Mouse (Mus musculus) ovary, postnatal 36 days (tissue): Measurements from ENCODE around the gene Tmem161a.

Source experiments
- DNase-seq: peaks from one replicate; pipeline ENCODE4 v3.0.0; 2022; ENCODE audit warnings: low spot score, mixed read lengths

The Tmem161a gene

GRCm38 (mm10) chr8:70160015-70160414 is 12.1 kb upstream of the Tmem161a start:
- no peak for DNase-seq

- no peak for DNase-seq
Observed at GRCm38 (mm10) chr8:70163316-70163715, 8.8 kb upstream of the Tmem161a start.

- DNase-seq, result peak; percentile 65
Observed at GRCm38 (mm10) chr8:70166504-70167110, 5.5 kb upstream of the Tmem161a start.

GRCm38 (mm10) chr8:70170116-70170515 is 2.0 kb upstream of the Tmem161a start:
- DNase-seq, result no peak

GRCm38 (mm10) chr8:70170748-70171147 is 1.4 kb upstream of the Tmem161a start:
- no peak for DNase-seq

GRCm38 (mm10) chr8:70171240-70171639 is 916 bp upstream of the Tmem161a start:
- DNase-seq, result no peak

- no peak for DNase-seq
Observed at GRCm38 (mm10) chr8:70173320-70173719, 1.2 kb downstream of the Tmem161a start.

- DNase-seq, result no peak
Observed at GRCm38 (mm10) chr8:70174079-70174478, 1.9 kb downstream of the Tmem161a start.

GRCm38 (mm10) chr8:70178231-70178630 is 6.1 kb downstream of the Tmem161a start:
- no peak for DNase-seq

- no peak for DNase-seq
Observed at GRCm38 (mm10) chr8:70179082-70179481, 6.9 kb downstream of the Tmem161a start.

- peak; percentile 2 for DNase-seq
Observed at GRCm38 (mm10) chr8:70181212-70181902, 9.2 kb downstream of the Tmem161a start.

GRCm38 (mm10) chr8:70181903-70182252 is 9.7 kb downstream of the Tmem161a start:
- no peak for DNase-seq

GRCm38 (mm10) chr8:70183194-70183593 is 11.0 kb downstream of the Tmem161a start:
- DNase-seq, result peak; percentile 14

GRCm38 (mm10) chr8:70188707-70189106 is 16.6 kb downstream of the Tmem161a start:
- DNase-seq, result peak; percentile 17

- peak; percentile 3 for DNase-seq
Observed at GRCm38 (mm10) chr8:70193238-70193637, 21.1 kb downstream of the Tmem161a start.

- peak; percentile 4 for DNase-seq
Observed at GRCm38 (mm10) chr8:70194191-70194590, 22.0 kb downstream of the Tmem161a start.

GRCm38 (mm10) chr8:70195762-70196161 is 23.6 kb downstream of the Tmem161a start:
- DNase-seq, result no peak

GRCm38 (mm10) chr8:70197603-70198002 is 25.4 kb downstream of the Tmem161a start:
- DNase-seq, result no peak

- DNase-seq, result peak; percentile 26
Observed at GRCm38 (mm10) chr8:70200098-70200681, 28.0 kb downstream of the Tmem161a start.

GRCm38 (mm10) chr8:70201417-70201816 is 29.3 kb downstream of the Tmem161a start:
- DNase-seq, result no peak

GRCm38 (mm10) chr8:70203072-70203471 is 30.9 kb downstream of the Tmem161a start:
- peak; percentile 3 for DNase-seq

- DNase-seq, result no peak
Observed at GRCm38 (mm10) chr8:70204757-70205156, 32.6 kb downstream of the Tmem161a start.

- no peak for DNase-seq
Observed at GRCm38 (mm10) chr8:70208130-70208529, 36.0 kb downstream of the Tmem161a start.
